Mouse (Mus musculus) activated CD4-positive, CD25-positive, alpha-beta regulatory T cell, adult 4 months (primary cell): ENCODE results near the gene Notch2. TPM values are rescaled to one million over a fixed set of nuclear protein-coding genes. Genes with fewer than 3 reads are reported as not detected.

Experiments
- ATAC-seq: one replicate; pipeline ENCODE4 v1.8.0; 2017
- polyA plus RNA-seq, 2 experiments: library from polyadenylated mRNA; unstranded; fragments of 100-300 nt; shearing (Covaris generic); gene quantifications; one replicate each; pipeline ENCODE4 v1.2.1; 2017

Gene Notch2
- 10 to 100 TPM; 14.1 to 17.5 TPM for polyA plus RNA-seq

DNA sequence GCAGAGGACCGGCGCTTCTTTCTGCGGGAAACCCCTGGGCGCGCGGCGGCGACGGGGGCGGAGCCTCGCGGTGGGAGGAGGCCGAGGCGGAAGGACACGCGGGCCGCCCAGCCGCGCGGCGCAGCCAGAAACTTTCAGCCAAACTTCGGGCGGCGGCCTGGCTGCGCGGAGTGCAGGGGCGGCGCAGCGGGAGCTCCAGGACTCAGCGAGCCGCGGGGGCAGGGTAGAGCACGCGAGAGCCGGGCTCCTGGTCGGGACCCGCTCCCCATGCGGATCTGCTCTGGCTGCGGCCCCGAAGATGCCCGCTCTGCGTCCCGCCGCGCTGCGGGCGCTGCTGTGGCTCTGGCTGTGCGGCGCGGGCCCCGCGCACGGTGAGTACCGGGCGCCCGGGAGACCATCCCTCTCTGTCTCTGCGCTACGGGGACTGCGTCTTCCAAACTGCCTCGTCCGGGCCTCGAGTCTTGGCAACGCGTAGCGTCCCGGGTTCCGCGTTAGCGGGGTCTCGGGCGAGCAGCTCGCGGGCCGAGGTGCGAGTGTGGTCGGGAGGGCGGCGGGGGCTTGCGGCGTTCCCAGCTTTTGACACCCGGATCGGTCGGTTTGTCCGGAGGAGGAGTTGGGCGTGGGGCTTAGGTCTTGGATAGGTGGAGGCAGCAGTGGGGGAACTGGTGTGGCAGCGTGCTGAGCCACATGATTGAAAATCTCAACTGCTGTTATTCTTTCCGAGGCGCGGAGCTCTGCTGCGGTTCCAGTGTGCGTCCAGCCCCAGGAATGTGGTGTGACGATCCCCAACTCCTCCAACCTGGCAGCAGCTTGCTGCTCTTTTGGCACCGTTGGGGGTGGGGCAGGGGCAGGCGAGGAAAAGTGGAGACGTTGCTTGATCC, at the start of gene Notch2:
Gene Notch2, plus strand, starts transcription at position 127 of the 881 bp plus-strand sequence.
- peak; percentile 91 for ATAC-seq

DNA sequence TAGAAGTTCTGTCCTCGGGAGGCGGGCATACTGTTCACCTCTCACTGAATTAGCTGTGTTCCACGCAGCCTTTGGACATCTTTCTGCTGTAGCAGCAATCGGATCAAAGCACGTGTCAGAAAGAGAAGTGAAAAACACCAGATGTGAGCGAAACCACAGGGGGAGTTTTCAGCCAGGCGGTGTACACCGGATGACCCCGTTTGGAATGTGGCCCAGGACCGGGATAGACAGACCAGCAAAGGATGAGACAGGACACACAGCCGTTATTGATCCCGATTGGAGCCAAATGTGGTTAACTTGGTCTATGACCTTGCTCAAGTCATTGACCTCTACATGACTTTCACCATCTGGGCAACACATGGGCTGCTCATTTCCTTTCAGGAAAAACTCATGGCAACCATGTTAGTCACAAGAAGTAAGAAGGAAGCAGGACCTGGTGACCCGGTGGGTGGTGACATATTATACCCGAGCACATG, 48.4 kb upstream of the Notch2 start:
- ATAC-seq = no peak

DNA sequence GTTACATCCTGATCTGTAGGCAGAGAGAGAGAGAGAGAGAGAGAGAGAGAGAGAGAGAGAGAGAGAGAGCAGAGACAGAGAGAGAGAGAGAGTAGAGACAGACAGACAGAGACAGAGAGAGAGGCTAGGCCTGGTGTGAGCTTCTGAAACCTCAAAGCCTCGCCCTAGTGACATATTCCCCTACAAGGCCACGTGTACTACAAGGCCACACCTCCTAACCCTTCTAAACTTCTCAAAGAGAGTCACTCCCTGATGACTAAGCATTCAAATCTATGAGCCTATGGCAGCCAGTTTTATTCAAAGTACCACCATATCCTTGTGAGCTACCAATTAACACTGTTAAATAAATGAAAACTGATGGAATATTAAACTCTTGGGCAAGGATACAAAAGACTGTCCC, 45.7 kb upstream of the Notch2 start:
- ATAC-seq = no peak

DNA sequence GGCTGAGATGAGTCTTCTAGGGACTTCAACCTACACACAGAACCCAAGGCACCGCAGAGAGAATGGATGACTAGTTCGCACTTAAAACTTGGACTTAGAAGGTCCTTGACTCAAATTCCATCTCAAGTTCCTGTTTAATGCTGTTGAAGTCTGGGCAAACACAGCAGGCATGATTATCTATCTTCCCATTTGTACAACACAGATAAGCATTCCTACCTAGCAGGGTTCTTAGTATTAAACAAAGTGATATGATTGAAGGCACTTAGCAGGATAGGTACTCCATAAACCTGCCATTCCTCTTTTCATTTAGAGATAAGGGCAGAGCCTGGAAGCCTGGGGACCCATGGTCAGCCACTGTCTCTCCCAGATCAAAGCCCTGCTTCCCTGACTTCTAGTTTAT, 45.1 kb upstream of the Notch2 start:
- ATAC-seq = no peak

DNA sequence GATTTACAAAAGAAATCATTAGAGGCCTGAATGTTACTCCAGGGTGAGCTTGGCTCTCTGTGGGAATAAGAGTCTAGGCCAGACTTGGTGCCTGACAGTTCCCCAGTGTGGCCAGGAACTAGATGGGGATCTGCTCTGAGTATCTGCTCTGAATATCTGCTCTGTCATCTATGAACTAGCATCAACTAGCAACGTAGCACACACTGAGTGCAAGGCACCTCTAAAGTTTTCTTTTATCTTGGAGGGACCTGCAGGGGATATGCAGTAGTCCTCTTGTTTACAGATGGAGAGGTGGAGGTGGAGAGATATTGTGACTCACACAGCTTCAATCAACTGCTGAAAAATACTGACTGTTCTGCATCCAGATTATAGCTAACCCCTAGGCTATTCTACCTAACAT, 44.3 kb upstream of the Notch2 start:
- ATAC-seq = no peak

DNA sequence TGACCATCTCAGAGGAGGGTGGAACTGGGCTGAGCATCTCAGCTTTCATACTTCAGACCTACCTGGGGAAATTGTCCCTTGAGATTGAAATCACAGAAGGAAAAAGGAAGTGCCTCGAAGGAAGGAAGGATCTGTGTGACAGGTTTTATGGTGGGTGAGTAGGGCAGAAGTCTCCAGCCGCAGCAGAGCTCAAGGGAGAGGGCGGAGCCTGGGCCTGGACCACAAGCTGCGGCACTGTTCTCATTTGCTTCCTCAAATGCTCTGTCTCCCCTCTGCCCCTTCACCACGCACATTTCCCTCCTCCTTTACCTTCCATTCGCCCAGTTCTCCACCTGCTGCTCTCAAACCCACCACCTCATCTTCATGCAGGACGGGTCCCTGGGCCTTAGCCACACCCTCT, 42.2 kb upstream of the Notch2 start:
- ATAC-seq = peak; percentile 28

DNA sequence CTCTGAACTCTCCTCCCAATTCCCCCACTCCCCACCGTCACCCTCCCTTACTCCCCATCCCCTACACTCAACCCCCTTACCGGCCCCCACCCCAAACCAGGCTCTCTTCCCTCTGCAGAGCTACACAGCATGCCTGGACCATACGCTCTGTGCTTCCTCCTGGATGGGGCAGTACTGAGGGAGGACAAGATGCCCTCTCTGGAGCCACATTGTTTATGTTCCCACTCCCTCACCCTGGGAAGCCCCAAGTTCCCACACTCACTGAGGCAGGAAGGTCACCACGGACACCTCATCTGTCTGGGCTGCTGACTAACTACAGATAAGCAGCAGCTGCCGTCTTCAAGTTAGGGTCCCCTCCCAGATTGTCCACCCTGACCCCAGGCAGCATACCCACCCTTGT, 41.1 kb upstream of the Notch2 start:
- ATAC-seq = no peak

DNA sequence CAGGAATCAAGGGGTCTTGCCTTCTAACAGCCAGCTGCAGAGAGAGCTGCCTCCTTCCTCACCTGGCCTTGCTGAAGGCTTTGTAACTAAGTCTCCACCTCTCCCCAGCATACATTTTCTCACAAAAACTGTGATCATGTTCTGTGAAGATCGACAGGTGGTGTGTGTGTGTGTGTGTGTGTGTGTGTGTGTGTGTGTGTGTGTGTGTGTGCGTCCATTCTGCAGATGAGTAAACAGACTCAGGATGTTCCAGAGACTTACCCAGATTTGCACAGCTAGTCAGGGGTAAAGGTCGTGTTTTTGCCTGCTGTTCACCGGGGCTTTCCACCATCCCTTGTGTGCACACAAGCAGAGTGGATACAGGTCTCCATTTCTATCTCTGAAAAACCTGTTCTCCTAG, 40.6 kb upstream of the Notch2 start:
- ATAC-seq = no peak

DNA sequence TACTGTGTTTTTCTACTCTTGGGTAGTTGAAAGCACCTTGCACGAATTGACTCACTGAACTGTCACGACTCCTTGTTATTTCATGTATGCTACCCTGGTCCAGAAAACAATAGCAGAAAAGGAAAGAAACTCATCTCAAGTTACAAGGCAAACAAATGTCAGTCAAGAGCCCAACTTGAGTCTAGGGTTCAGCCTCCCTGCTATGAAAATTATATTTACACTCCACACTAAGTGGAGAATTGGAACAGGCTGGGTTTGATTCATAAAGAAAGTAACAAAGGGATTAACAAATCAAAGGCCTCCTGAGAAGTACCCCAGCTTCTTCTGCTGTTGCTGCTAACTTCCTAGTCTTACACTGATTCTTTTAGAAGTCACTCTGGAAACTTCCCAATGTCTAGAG, 40.0 kb upstream of the Notch2 start:
- no peak for ATAC-seq

DNA sequence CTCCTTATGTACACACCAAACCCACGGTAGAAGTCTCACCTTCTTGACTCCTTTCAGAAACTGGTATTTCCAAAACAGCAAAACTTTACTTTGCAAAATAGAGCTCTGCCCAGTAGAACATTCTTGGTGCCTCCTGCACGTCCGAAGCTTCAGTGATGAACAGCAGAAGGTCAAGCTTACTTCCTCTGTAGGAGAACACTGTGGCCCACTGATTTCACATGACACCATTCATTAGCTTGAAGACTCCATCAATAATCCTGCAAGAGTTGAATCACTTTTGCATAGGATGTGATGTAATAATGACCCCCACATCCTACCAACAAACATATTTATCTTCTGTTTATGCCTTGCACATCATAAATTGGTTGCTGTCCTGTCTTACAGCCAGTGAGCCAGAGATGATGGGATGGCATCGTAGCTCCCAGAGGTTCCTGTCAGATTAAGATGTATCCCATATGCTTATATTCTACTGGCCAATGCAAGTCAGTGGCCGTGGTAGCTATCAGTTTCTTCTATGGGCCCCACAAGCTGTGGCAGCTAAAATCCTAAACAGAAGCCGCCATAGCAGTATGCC, 39.0 kb upstream of the Notch2 start:
- no peak for ATAC-seq

DNA sequence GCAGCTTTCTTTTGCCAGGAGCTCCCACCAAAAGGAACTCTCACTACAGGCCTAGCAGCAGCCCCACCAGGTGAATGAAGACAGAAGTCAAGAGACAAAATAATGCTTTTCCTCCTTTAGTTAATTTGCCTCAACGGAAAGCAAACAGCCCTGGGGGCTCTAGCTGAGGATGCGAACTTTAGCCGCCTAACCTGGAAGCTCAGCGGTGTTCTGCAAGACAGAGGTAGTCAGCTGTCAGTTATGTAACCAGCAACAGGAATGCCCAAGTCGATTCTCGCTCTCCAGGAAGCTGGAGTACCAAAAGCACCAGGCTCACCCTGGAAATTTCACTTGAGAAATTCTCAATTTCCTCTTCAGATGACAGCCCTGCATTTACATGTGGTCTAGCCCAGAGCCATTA, 36.6 kb upstream of the Notch2 start:
- no peak for ATAC-seq

DNA sequence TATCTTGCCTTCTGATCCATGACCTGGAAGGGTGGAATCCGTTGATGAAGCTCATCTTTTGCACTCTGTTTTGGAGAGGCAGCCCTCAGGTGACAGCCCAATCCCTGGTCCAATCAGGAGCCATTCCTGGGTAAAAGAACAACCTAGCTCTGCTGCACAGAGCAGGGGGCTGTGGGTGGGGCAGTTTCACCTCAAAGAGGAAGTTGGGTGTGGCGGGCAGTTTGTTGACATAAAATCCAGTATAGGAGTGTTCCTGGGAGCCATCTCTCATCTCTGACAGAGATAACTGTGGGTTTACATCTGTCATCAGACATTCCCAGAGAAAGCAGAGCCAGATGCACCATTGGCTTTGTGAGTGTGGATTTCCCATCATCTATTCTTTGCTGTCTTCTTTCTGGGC, 34.6 kb upstream of the Notch2 start:
- ATAC-seq = no peak

DNA sequence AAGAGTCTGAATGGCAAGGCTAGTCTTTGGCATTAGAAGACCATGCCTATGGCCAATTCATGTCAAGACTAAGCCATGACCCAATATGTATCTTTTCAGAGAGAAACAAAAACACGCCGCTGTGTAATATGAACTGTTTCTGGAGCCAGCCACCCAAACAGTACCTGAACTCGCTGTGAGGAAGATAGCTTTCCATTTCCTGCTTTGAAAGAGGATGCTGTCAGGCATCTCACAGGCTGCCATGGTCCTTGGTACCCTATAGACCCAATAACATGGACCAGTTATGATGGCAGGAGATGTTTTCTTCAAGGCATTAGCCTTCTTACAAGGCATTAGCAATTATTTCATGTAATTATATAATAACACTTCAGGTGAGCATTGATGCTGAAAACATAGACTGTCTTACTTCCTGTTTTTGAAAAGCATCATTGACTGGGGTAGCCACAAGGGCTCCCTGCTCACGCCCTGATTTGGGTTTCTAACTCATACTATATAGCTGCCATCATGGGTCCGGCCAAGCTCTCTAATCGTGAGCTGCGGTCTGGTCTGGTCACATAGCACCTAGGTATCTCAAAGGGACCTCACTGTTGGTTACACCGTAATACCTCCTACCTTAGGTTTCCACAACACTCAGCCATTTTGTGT, 32.5 kb upstream of the Notch2 start:
- peak; percentile 28 for ATAC-seq

DNA sequence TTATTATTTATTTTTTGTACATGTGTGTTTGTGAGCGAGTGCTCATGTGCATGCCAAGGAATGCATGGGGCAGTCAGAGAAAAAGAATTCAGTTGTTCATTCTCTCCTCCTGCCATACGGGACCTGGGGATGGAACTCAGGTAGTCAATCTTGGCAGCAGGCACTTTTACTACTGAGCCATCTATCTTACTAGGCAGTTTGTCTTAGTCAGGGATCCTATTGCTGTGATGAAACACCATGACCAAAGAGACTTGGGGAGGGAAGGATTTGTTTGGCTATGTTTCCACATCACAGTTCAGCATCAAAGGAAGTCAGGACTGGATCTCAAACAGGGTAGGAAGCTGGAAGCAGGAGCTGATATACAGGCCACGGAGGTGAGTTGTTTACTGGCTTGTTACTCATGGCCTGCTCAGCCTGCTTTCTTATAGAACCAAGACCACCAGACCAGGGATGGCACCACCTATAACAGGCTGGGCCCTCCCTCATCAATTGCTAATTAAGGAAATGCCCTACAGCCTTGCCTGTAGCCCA, 31.9 kb upstream of the Notch2 start:
- no peak for ATAC-seq

DNA sequence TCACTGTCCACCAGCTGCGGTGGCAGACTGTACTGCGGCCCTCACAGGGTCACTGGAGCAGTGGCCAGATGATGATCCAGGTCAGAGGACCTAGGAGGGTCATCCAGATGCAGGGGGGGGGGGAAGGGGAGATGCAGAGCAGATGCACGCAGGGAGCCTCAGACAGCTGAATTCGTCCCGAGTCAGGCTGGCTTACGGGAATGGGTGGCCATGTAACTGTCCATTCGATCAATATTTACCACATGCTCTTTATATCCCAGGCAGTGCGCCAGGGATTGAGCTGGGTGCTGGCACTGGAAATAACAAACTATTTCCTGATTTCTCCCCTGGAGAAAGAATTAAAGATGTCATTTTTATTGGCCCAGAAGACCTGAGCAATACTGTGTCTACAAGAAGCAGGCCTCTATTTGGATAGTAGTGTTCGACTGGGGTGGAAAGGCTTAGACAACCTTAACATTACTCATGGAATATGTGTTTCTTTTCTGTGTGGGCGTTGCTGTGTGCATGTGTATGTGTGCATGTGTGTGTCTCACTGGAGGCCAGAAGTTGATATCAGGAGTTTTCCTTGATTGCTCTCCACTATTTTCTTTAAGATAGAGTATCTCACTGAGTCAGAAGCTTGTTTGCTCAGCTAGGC, 28.3 kb upstream of the Notch2 start:
- ATAC-seq = no peak

DNA sequence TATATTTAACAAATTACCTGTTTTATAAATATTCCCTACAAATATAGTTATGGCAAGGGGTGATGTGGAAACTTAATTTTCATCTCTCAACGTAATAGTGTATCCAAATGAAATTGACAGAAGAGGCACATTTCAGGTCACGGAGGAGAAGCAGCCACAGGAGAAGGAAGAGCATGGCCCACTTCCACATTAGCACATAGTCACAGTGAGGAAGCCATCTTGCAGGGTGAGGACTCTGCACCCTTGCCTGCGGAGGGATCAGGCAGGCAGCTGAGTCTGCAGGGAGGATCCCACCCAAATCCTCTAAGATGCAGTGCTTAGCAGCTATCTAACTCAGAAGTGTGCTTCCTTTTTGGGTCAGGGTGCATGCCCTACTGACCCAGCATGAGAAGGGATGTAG, 27.6 kb upstream of the Notch2 start:
- no peak for ATAC-seq

DNA sequence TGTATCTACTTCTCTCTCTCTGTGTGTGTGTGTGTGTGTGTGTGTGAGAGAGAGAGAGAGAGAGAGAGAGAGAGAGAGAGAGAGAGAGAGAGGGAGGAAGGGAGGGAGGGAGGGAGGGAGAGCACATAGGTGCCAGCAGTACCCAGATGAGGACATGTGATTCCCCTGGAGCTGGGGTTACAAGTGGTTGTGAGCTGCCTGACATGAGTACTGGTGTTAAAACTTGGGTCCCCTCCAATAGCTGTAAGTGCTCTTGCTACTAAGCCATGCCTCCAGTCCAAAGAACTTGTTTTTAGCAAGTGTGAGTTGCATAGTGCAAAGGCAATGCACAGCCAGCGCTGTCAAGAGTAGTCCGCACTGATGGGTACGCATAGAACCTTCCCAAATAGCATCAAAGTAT, 26.2 kb upstream of the Notch2 start:
- ATAC-seq = no peak

DNA sequence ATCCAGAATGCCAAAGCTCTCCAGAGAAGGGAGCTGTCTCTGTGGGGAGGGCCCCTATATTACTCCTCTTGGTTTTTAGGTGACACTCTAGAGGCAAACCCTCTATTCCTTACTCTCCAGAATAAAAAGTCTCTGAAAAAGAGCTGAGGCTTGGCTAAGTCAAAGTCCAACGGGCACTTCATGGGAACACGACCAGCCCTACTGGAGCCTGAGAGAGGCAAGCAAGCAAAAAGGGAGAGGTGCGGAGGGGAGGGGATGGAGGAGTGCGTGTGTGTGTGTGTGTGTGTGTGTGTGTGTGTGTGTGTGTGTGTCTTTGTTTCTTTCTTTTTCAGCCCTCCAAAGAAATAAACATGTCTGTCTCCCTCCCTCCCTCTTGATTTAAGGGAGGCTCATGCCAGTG, 24.6 kb upstream of the Notch2 start:
- no peak for ATAC-seq

DNA sequence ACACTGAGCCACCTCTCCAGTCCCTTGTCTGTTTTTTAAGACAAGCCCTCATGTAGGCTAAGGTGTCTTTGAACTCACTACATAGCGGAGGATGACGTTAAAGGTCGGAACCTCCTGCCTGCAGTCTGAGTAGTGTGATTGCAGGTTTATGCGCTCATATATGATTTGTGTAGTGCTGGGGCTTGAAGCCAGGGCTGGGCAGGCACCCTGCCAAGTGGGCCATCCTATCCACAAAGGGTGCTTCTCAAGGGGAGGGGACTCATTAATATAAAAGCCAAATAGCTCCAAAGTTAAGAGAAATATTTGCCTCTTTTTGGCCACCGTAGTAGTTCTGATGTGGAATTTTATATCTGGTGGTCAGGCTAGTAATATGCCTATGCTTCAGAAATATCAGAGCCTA, 22.8 kb upstream of the Notch2 start:
- ATAC-seq = no peak

DNA sequence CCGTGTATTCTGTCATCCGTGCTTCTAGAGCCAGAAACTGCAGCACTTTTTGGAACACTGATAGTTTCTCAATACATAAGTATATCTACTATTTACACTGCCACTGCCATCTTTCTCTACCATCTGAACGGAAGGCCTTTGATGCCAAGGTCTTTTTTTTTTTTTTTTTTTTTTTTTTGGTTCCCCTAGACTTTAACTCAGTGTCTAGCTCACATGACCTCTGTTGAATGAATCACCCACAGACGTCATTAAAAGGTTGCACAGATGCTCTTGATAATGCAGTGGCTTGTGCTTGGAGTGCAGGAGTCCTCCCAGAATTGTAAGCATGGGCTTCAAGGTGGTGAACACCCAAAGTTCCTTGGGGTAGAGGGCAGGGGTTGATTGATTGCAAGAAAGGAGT, 21.0 kb upstream of the Notch2 start:
- no peak for ATAC-seq

DNA sequence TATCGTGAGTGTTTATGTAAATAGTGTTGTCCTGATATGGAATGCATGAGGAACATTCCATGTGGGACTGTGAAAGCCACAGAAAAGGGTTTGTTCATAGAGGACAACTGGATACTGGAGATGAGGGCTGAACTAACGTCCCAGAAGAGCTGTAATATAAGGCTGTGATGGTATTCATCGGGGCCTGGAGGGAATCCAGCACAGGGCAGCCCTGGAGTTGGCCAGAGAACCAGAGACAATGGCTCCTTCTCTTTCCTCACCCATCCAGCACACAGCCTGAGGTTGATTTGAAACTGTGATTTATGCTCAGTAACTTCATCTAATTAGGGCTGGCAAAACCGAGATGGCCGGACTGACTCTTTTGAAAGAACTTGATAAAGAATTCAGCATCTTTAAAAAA, 20.1 kb upstream of the Notch2 start:
- no peak for ATAC-seq

DNA sequence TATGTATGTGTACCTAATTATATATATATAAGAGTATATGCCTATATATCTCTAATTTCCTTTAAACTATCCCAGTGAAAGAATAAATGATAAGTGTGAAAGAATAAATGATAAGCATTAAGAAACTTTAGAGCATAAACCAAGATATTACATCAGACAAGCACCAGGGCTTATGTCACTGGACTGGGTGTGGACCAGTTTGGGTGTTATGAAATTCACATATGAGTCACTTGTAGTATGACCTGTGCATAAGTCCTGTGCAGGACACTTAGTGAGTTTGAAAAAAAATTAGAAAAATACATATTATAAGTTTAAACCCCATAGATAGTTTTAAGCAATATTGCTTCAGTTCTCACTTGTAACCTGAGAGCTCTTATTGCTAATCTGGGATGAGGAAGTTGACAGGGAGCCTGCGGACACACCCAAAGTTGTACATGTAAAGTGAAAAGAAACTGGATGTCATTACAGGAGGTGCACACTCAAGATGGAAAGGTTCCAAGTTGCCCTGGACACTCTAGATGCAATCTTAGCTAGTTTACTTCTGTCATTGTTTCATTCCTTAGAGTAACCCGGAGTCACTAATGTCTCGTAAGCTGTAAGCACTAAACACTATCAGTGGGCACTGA, 19.3 kb upstream of the Notch2 start:
- no peak for ATAC-seq

DNA sequence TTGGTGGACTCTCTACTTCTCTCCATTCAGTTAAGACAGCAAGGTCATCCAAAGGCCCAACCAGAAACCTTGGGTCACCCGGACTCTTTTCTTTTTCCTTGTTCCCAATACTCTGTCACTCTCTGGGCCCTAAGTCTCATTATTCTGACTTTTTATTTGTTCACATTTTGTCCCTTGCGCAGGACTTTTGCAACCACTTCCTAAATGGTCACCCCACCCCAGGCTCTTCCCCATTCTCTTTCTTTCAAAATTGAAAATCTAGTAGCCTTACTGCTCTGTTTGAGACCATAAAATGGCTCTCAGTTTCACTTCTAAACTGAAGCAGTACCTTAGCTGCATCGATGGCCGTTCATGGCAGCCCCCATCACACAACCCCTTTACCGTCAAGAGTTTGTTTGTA, 18.5 kb upstream of the Notch2 start:
- no peak for ATAC-seq
